Mouse (Mus musculus) bone marrow macrophage, adult 2 months (primary cell): ENCODE results near the gene Pgc.

Experiments
- CTCF ChIP-seq: IDR thresholded peaks from 2 replicates; pipeline ENCODE4 v1.5.1; 2012; ENCODE audit warnings: low read depth, mild to moderate bottlenecking, low read length, moderate library complexity
- POLR2A ChIP-seq: IDR thresholded peaks from 2 replicates; pipeline ENCODE4 v1.6.1; 2012; ENCODE audit warnings: mild to moderate bottlenecking, low read depth, low read length, borderline replicate concordance

DNA sequence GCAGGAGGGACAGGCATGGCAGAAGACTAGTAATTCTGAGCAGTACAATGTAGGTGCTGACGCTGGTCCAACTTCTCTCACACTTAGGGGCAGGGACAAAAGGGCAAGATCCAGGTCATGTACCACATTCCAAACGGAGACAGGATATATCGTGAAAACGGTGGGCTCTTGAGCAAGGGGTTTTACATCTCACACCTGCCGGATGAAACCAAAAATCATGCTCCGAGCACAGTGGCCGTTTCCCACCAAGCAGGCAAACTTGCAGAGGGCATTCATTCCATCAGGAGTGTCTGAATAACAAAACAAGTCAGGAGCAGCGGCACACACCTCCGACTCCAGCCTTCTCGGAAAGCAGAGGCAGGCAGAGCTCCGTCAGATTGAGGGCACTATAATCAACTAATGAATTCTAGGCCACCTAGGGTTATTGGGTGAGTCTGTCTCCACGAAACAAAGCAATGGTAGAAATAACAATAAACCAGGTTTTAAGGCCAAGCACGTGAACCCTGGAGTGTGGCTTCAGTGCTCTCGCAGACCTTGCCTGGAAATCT is 9.0 kb downstream of the Pgc start:
- no peak for TF ChIP-seq CTCF
- TF ChIP-seq POLR2A: no peak
